Mouse (Mus musculus): Measurements from ENCODE around the gene Atp5j2. TPM values are rescaled to one million over a fixed set of nuclear protein-coding genes. Genes with fewer than 3 reads are reported as not detected.
A peak's percentile ranks its signal among the peaks of the same experiment; 100 is the strongest.

Gene Atp5j2
- polyA plus RNA-seq, 1 experiment from 2014 or later = 628 TPM

GRCm38 (mm10) chr5:145207385-145207784 is 15.5 kb upstream of the Atp5j2 start:
- Histone ChIP-seq H3K36me3 (ENCODE audit: control insufficient read depth, insufficient read depth, low read length) (no peaks in the 10 kb centered on the region), H3K27me3 (ENCODE audit: control insufficient read depth, insufficient read depth, low read length) (no peaks in the 10 kb centered on the region), H3K4me3 (ENCODE audit: low read depth, low read length) (no peak overlapping the region), H3K4me2 (ENCODE audit: low read depth, low read length) (no peak overlapping the region), H3K4me1 (ENCODE audit: control insufficient read depth, insufficient read depth, low read length) (peaks cover 9% of the 10 kb centered on the region; the same call in 1 of the 2 replicates), H3K9me3 (ENCODE audit: control insufficient read depth, low read length) (no peaks in the 10 kb centered on the region), H3K9ac (replicated peaks; ENCODE audit: low read depth, low read length) (no peak overlapping the region), H3K27ac (ENCODE audit: low read depth, low read length) (no peak overlapping the region)
- 97% methylated on average over 6 of the region's 6 CpGs for WGBS
- ATAC-seq (ENCODE audit: low read depth) = no peak

- 24% methylated on average over 9 of the region's 9 CpGs for WGBS
- Histone ChIP-seq H3K27me3 (ENCODE audit: control insufficient read depth, insufficient read depth, low read length) (no peaks in the 10 kb centered on the region), H3K4me2 (ENCODE audit: low read depth, low read length) (peak overlapping the region; percentile 45), H3K4me3 (ENCODE audit: low read depth, low read length) (peak overlapping the region; percentile 39), H3K9ac (replicated peaks; ENCODE audit: low read depth, low read length) (no peak overlapping the region), H3K36me3 (ENCODE audit: control insufficient read depth, insufficient read depth, low read length) (no peaks in the 10 kb centered on the region), H3K9me3 (ENCODE audit: control insufficient read depth, low read length) (no peaks in the 10 kb centered on the region), H3K27ac (ENCODE audit: low read depth, low read length) (no peak overlapping the region), H3K4me1 (ENCODE audit: control insufficient read depth, insufficient read depth, low read length) (peaks cover 19% of the 10 kb centered on the region)
- no peak for ATAC-seq (ENCODE audit: low read depth)
Observed at GRCm38 (mm10) chr5:145205041-145205440, 13.2 kb upstream of the Atp5j2 start.

- H3K9ac ChIP-seq (replicated peaks; ENCODE audit: low read depth, low read length) = no peak within 1 kb of the TSS
- ATAC-seq (ENCODE audit: low read depth) = peak; percentile 94
Observed at GRCm38 (mm10) chr5:145203936-145204691, 12.3 kb upstream of the Atp5j2 start, which contains the start of gene Zkscan5. Zkscan5 (plus strand) TSS chr5:145204562.

GRCm38 (mm10) chr5:145202446-145202845 is 10.6 kb upstream of the Atp5j2 start:
- Histone ChIP-seq H3K4me2 (ENCODE audit: low read depth, low read length) (no peak overlapping the region), H3K4me1 (ENCODE audit: control insufficient read depth, insufficient read depth, low read length) (peaks cover 19% of the 10 kb centered on the region), H3K9ac (replicated peaks; ENCODE audit: low read depth, low read length) (no peak overlapping the region), H3K36me3 (ENCODE audit: control insufficient read depth, insufficient read depth, low read length) (no peaks in the 10 kb centered on the region), H3K9me3 (ENCODE audit: control insufficient read depth, low read length) (no peaks in the 10 kb centered on the region), H3K4me3 (ENCODE audit: low read depth, low read length) (no peak overlapping the region), H3K27ac (ENCODE audit: low read depth, low read length) (no peak overlapping the region), H3K27me3 (ENCODE audit: control insufficient read depth, insufficient read depth, low read length) (no peaks in the 10 kb centered on the region)
- WGBS = 56% methylated on average over 3 of the region's 3 CpGs
- ATAC-seq (ENCODE audit: low read depth) = no peak

More at GRCm38 (mm10) chr5:145203936-145204691, 12.3 kb upstream of the Atp5j2 start, which contains the start of gene Zkscan5:
- under 1% methylated on average over 22 of the region's 22 CpGs for WGBS
- Histone ChIP-seq H3K4me1 (ENCODE audit: control insufficient read depth, insufficient read depth, low read length) (peaks cover 19% of the 10 kb centered on the region), H3K27me3 (ENCODE audit: control insufficient read depth, insufficient read depth, low read length) (no peaks in the 10 kb centered on the region), H3K36me3 (ENCODE audit: control insufficient read depth, insufficient read depth, low read length) (no peaks in the 10 kb centered on the region), H3K4me3 (ENCODE audit: low read depth, low read length) (peak within 1 kb of the TSS; percentile 39), H3K9me3 (ENCODE audit: control insufficient read depth, low read length) (no peaks in the 10 kb centered on the region), H3K4me2 (ENCODE audit: low read depth, low read length) (peak within 1 kb of the TSS; percentile 45), H3K27ac (ENCODE audit: low read depth, low read length) (peak within 1 kb of the TSS; percentile 80)

- 1% methylated on average over 37 of the region's 37 CpGs for WGBS
- Histone ChIP-seq H3K4me2 (ENCODE audit: low read depth, low read length) (peak within 1 kb of the TSS; percentile 88), H3K27ac (ENCODE audit: low read depth, low read length) (peak within 1 kb of the TSS; percentile 67), H3K27me3 (ENCODE audit: control insufficient read depth, insufficient read depth, low read length) (no peaks in the 10 kb centered on the region), H3K4me3 (ENCODE audit: low read depth, low read length) (peak within 1 kb of the TSS; percentile 64), H3K4me1 (ENCODE audit: control insufficient read depth, insufficient read depth, low read length) (peaks cover 19% of the 10 kb centered on the region), H3K9ac (replicated peaks; ENCODE audit: low read depth, low read length) (peak within 1 kb of the TSS; percentile 72), H3K9me3 (ENCODE audit: control insufficient read depth, low read length) (no peaks in the 10 kb centered on the region), H3K36me3 (ENCODE audit: control insufficient read depth, insufficient read depth, low read length) (no peaks in the 10 kb centered on the region)
- peak; percentile 24; the same call in 1 of the 2 replicates for ATAC-seq (ENCODE audit: low read depth)
Observed at GRCm38 (mm10) chr5:145201321-145201991, 9.6 kb upstream of the Atp5j2 start, which contains the start of gene Zkscan14. Zkscan14 (minus strand) TSS chr5:145201868.

GRCm38 (mm10) chr5:145200387-145200786 is 8.5 kb upstream of the Atp5j2 start:
- WGBS = 80% methylated on average over 7 of the region's 7 CpGs
- H3K9ac ChIP-seq (replicated peaks; ENCODE audit: low read depth, low read length) = no peak overlapping the region
- no peaks in the 10 kb centered on the region for H3K9me3 ChIP-seq (ENCODE audit: control insufficient read depth, low read length)
- no peaks in the 10 kb centered on the region for H3K27me3 ChIP-seq (ENCODE audit: control insufficient read depth, insufficient read depth, low read length)
- peaks cover 3% of the 10 kb centered on the region; the same call in 1 of the 2 replicates for H3K36me3 ChIP-seq (ENCODE audit: control insufficient read depth, insufficient read depth, low read length)
- H3K4me2 ChIP-seq (ENCODE audit: low read depth, low read length) = 0 out of 2 replicates have a peak overlapping the region, but pooled peaks have one; percentile 88
- peaks cover 16% of the 10 kb centered on the region for H3K4me1 ChIP-seq (ENCODE audit: control insufficient read depth, insufficient read depth, low read length)
- no peak for ATAC-seq (ENCODE audit: low read depth)
- no peak overlapping the region for H3K27ac ChIP-seq (ENCODE audit: low read depth, low read length)
- H3K4me3 ChIP-seq (ENCODE audit: low read depth, low read length) = no peak overlapping the region

- Histone ChIP-seq H3K27me3 (ENCODE audit: control insufficient read depth, insufficient read depth, low read length) (no peaks in the 10 kb centered on the region), H3K27ac (ENCODE audit: low read depth, low read length) (peak overlapping the region; percentile 80), H3K4me2 (ENCODE audit: low read depth, low read length) (peak overlapping the region; percentile 94), H3K4me3 (ENCODE audit: low read depth, low read length) (peak overlapping the region; percentile 69), H3K36me3 (ENCODE audit: control insufficient read depth, insufficient read depth, low read length) (peaks cover 27% of the 10 kb centered on the region), H3K9ac (replicated peaks; ENCODE audit: low read depth, low read length) (peak overlapping the region; percentile 80), H3K4me1 (ENCODE audit: control insufficient read depth, insufficient read depth, low read length) (peaks cover 13% of the 10 kb centered on the region; the same call in 1 of the 2 replicates), H3K9me3 (ENCODE audit: control insufficient read depth, low read length) (no peaks in the 10 kb centered on the region)
- under 1% methylated on average over 41 of the region's 41 CpGs for WGBS
- peak; percentile 90 for ATAC-seq (ENCODE audit: low read depth)
Observed at GRCm38 (mm10) chr5:145190875-145191798, 725 bp downstream of the Atp5j2 start.

GRCm38 (mm10) chr5:145190373-145190772 is 1.5 kb downstream of the Atp5j2 start:
- no peaks in the 10 kb centered on the region for H3K9me3 ChIP-seq (ENCODE audit: control insufficient read depth, low read length)
- no peaks in the 10 kb centered on the region for H3K27me3 ChIP-seq (ENCODE audit: control insufficient read depth, insufficient read depth, low read length)
- no peak overlapping the region for H3K27ac ChIP-seq (ENCODE audit: low read depth, low read length)
- H3K4me3 ChIP-seq (ENCODE audit: low read depth, low read length) = peak overlapping the region; percentile 69
- ATAC-seq (ENCODE audit: low read depth) = no peak
- 62% methylated on average over 5 of the region's 5 CpGs for WGBS
- H3K36me3 ChIP-seq (ENCODE audit: control insufficient read depth, insufficient read depth, low read length) = peaks cover 30% of the 10 kb centered on the region
- peak overlapping the region; percentile 94 for H3K4me2 ChIP-seq (ENCODE audit: low read depth, low read length)
- peaks cover 13% of the 10 kb centered on the region; the same call in 1 of the 2 replicates for H3K4me1 ChIP-seq (ENCODE audit: control insufficient read depth, insufficient read depth, low read length)
- H3K9ac ChIP-seq (replicated peaks; ENCODE audit: low read depth, low read length) = peak overlapping the region; percentile 80

Data from neural tube, embryonic 14.5 days (tissue).